Mouse (Mus musculus): ENCODE measurements at regions not wholly inside any gene's neighbourhood (a gene's known extent, or its start where the extent isn't known, plus 50 kb on each side); places are given as distances from the start of the nearest gene placed in this dataset.
A peak's percentile ranks its signal among the peaks of the same experiment; 100 is the strongest.

- no peaks in the 10 kb centered on the region for H3K4me1 ChIP-seq (ENCODE audit: insufficient read depth, low read length)
- no peaks in the 10 kb centered on the region for H3K36me3 ChIP-seq (ENCODE audit: insufficient read depth, low read length)
- no peak overlapping the region for H3K27ac ChIP-seq (ENCODE audit: low read depth, low read length)
- no peak for ATAC-seq (ENCODE audit: low FRiP score)
- H3K9ac ChIP-seq (replicated peaks; ENCODE audit: low read length, poor library complexity, severe bottlenecking) = no peak overlapping the region
- H3K9me3 ChIP-seq (ENCODE audit: low read length) = no peaks in the 10 kb centered on the region
- no peak overlapping the region for H3K4me3 ChIP-seq (ENCODE audit: low read depth, low read length)
- H3K4me2 ChIP-seq (ENCODE audit: low read depth, low read length, poor library complexity, severe bottlenecking) = no peak overlapping the region
- 89% methylated on average over 2 of the region's 2 CpGs for WGBS
- TF ChIP-seq CTCF (IDR thresholded peaks at IDR 0.05) = no peak
- H3K27me3 ChIP-seq (ENCODE audit: insufficient read depth, low read length) = no peaks in the 10 kb centered on the region
- no peak for DNase-seq (ENCODE audit: low spot score)
Observed at GRCm38 (mm10) chr5:53329591-53329990, 62.7 kb downstream of the Smim20 start.

- H3K27me3 ChIP-seq (ENCODE audit: insufficient read depth, low read length) = no peaks in the 10 kb centered on the region
- H3K27ac ChIP-seq (ENCODE audit: low read depth, low read length) = no peak overlapping the region
- WGBS = 85% methylated on average over 6 of the region's 6 CpGs
- TF ChIP-seq CTCF (IDR thresholded peaks at IDR 0.05) = no peak
- no peaks in the 10 kb centered on the region for H3K4me1 ChIP-seq (ENCODE audit: insufficient read depth, low read length)
- H3K9ac ChIP-seq (replicated peaks; ENCODE audit: low read length, poor library complexity, severe bottlenecking) = no peak overlapping the region
- no peaks in the 10 kb centered on the region for H3K36me3 ChIP-seq (ENCODE audit: insufficient read depth, low read length)
- DNase-seq (ENCODE audit: low spot score) = no peak
- H3K4me3 ChIP-seq (ENCODE audit: low read depth, low read length) = no peak overlapping the region
- ATAC-seq (ENCODE audit: low FRiP score) = no peak
- no peak overlapping the region for H3K4me2 ChIP-seq (ENCODE audit: low read depth, low read length, poor library complexity, severe bottlenecking)
- H3K9me3 ChIP-seq (ENCODE audit: low read length) = no peaks in the 10 kb centered on the region
Observed at GRCm38 (mm10) chr5:53336704-53337103, 69.8 kb downstream of the Smim20 start.

- WGBS = 76% methylated on average over 3 of the region's 3 CpGs
- DNase-seq (ENCODE audit: low spot score) = no peak
- Histone ChIP-seq H3K36me3 (ENCODE audit: insufficient read depth, low read length) (no peaks in the 10 kb centered on the region), H3K27me3 (ENCODE audit: insufficient read depth, low read length) (no peaks in the 10 kb centered on the region), H3K9me3 (ENCODE audit: low read length) (no peaks in the 10 kb centered on the region), H3K4me2 (ENCODE audit: low read depth, low read length, poor library complexity, severe bottlenecking) (no peak overlapping the region), H3K4me3 (ENCODE audit: low read depth, low read length) (no peak overlapping the region), H3K4me1 (ENCODE audit: insufficient read depth, low read length) (no peaks in the 10 kb centered on the region), H3K27ac (ENCODE audit: low read depth, low read length) (no peak overlapping the region), H3K9ac (replicated peaks; ENCODE audit: low read length, poor library complexity, severe bottlenecking) (no peak overlapping the region)
- TF ChIP-seq CTCF (IDR thresholded peaks at IDR 0.05) = no peak
- no peak for ATAC-seq (ENCODE audit: low FRiP score)
Observed at GRCm38 (mm10) chr5:53337816-53338215, 70.9 kb downstream of the Smim20 start.

- Histone ChIP-seq H3K4me2 (ENCODE audit: low read depth, low read length, poor library complexity, severe bottlenecking) (no peak overlapping the region), H3K9me3 (ENCODE audit: low read length) (no peaks in the 10 kb centered on the region), H3K36me3 (ENCODE audit: insufficient read depth, low read length) (no peaks in the 10 kb centered on the region), H3K27me3 (ENCODE audit: insufficient read depth, low read length) (no peaks in the 10 kb centered on the region), H3K4me3 (ENCODE audit: low read depth, low read length) (no peak overlapping the region), H3K9ac (replicated peaks; ENCODE audit: low read length, poor library complexity, severe bottlenecking) (no peak overlapping the region), H3K4me1 (ENCODE audit: insufficient read depth, low read length) (no peaks in the 10 kb centered on the region), H3K27ac (ENCODE audit: low read depth, low read length) (no peak overlapping the region)
- ATAC-seq (ENCODE audit: low FRiP score) (no peak), DNase-seq (ENCODE audit: low spot score) (no peak)
- WGBS = 91% methylated on average over 8 of the region's 8 CpGs
- no peak for TF ChIP-seq CTCF (IDR thresholded peaks at IDR 0.05)
Observed at GRCm38 (mm10) chr5:53345164-53345563, 78.3 kb downstream of the Smim20 start.

GRCm38 (mm10) chr5:53346028-53346427 is 79.1 kb downstream of the Smim20 start:
- Histone ChIP-seq H3K36me3 (ENCODE audit: insufficient read depth, low read length) (no peaks in the 10 kb centered on the region), H3K4me2 (ENCODE audit: low read depth, low read length, poor library complexity, severe bottlenecking) (no peak overlapping the region), H3K9ac (replicated peaks; ENCODE audit: low read length, poor library complexity, severe bottlenecking) (no peak overlapping the region), H3K9me3 (ENCODE audit: low read length) (no peaks in the 10 kb centered on the region), H3K27ac (ENCODE audit: low read depth, low read length) (no peak overlapping the region), H3K4me1 (ENCODE audit: insufficient read depth, low read length) (no peaks in the 10 kb centered on the region), H3K4me3 (ENCODE audit: low read depth, low read length) (no peak overlapping the region), H3K27me3 (ENCODE audit: insufficient read depth, low read length) (no peaks in the 10 kb centered on the region)
- 80% methylated on average over 8 of the region's 8 CpGs for WGBS
- ATAC-seq (ENCODE audit: low FRiP score) = no peak
- no peak for DNase-seq (ENCODE audit: low spot score)
- no peak for TF ChIP-seq CTCF (IDR thresholded peaks at IDR 0.05)

GRCm38 (mm10) chr5:53346756-53347155 is 79.9 kb downstream of the Smim20 start:
- no peaks in the 10 kb centered on the region for H3K4me1 ChIP-seq (ENCODE audit: insufficient read depth, low read length)
- no peak overlapping the region for H3K27ac ChIP-seq (ENCODE audit: low read depth, low read length)
- no peak overlapping the region for H3K4me2 ChIP-seq (ENCODE audit: low read depth, low read length, poor library complexity, severe bottlenecking)
- no peaks in the 10 kb centered on the region for H3K36me3 ChIP-seq (ENCODE audit: insufficient read depth, low read length)
- no peak overlapping the region for H3K4me3 ChIP-seq (ENCODE audit: low read depth, low read length)
- 65% methylated on average over 8 of the region's 8 CpGs for WGBS
- ATAC-seq (ENCODE audit: low FRiP score) (no peak), DNase-seq (ENCODE audit: low spot score) (peak; percentile 21)
- H3K9me3 ChIP-seq (ENCODE audit: low read length) = no peaks in the 10 kb centered on the region
- no peak for TF ChIP-seq CTCF (IDR thresholded peaks at IDR 0.05)
- no peak overlapping the region for H3K9ac ChIP-seq (replicated peaks; ENCODE audit: low read length, poor library complexity, severe bottlenecking)
- no peaks in the 10 kb centered on the region for H3K27me3 ChIP-seq (ENCODE audit: insufficient read depth, low read length)
